Comparison of ENCODE assay signal across 8 mouse cellular contexts in genomic region chr5:3146544-3147295, GRCm38 (mm10).
DNase-seq lines count a peak whose midpoint lies in the region; ATAC-seq and TF ChIP-seq lines count a peak whose summit lies in the region.
"Not testable (repeated sequence)": the region's sequence is repeated elsewhere in the genome, so short reads cannot be mapped to it uniquely, and the experiment has no call there.

No protein-coding gene starts in this region.

- WGBS in hindbrain, embryonic 13.5 days: 49% methylated on average over 9 of the region's 11 CpGs
- WGBS in lung, adult 2 months: 27% methylated on average over 11 of the region's 11 CpGs
- 39% methylated on average over 8 of the region's 11 CpGs for WGBS in stomach, postnatal 0 days

- H3K4me1 ChIP-seq in E14TG2a.4 (replicated peaks; ENCODE audit: low read depth, low read length); hindbrain, embryonic 13.5 days (replicated peaks); lung, adult 2 months (ENCODE audit: control insufficient read depth, insufficient read depth, low read length); stomach, postnatal 0 days (replicated peaks; ENCODE audit: control insufficient read depth, insufficient read depth): not testable (repeated sequence)

- peak; percentile 16 for DNase-seq in c-Kit-positive CD71-negative TER-119-negative erythroid progenitor cells, embryonic 14.5 days (ENCODE audit: low read depth)
- DNase-seq in forelimb bud, embryonic 11.5 days (ENCODE audit: low read depth, low spot score): peak; percentile 29
- peak; percentile 36 for DNase-seq in kidney, postnatal 14 days
- DNase-seq in lung, adult 2 months: peak; percentile 13
- DNase-seq in stomach, postnatal 0 days (ENCODE audit: low spot score): peak; percentile 17

- not testable (repeated sequence) for H3K9me3 ChIP-seq in E14TG2a.4 (ENCODE audit: low read length); hindbrain, embryonic 13.5 days; stomach, postnatal 0 days (ENCODE audit: control insufficient read depth, low read length)

- not testable (repeated sequence) for H3K4me2 ChIP-seq in hindbrain, embryonic 13.5 days; stomach, postnatal 0 days (replicated peaks; ENCODE audit: low read depth)

- TF ChIP-seq EP300 in stomach, postnatal 0 days (optimal IDR thresholded peaks at IDR 0.05): not testable (repeated sequence)

- not testable (repeated sequence) for H3K9ac ChIP-seq in hindbrain, embryonic 13.5 days; stomach, postnatal 0 days (ENCODE audit: low read length)

- not testable (repeated sequence) for H3K27ac ChIP-seq in hindbrain, embryonic 13.5 days; stomach, postnatal 0 days (replicated peaks)

- not testable (repeated sequence) for H3K36me3 ChIP-seq in E14TG2a.4 (ENCODE audit: insufficient read depth, low read length); hindbrain, embryonic 13.5 days; stomach, postnatal 0 days (ENCODE audit: control insufficient read depth, insufficient read depth, low read length)

- peak; percentile 27; the same call in 1 of the 2 replicates for TF ChIP-seq CTCF in E14TG2a.4 (conservative IDR thresholded peaks at IDR 0.05; ENCODE audit: low read length)
- TF ChIP-seq CTCF in lung, adult 2 months (IDR thresholded peaks at IDR 0.05; ENCODE audit: insufficient read depth, low read length): peak; percentile 28; the same call in 1 of the 2 replicates
- peak; percentile 59 for TF ChIP-seq CTCF in stomach, postnatal 0 days (IDR thresholded peaks at IDR 0.05; ENCODE audit: low read depth)

- TF ChIP-seq POLR2A in lung, adult 2 months (IDR thresholded peaks at IDR 0.05; ENCODE audit: borderline replicate concordance, extremely low read depth, low read depth, low read length): not testable (repeated sequence)

- peak; percentile 62; the same call in 1 of the 2 replicates for ATAC-seq in hindbrain, embryonic 13.5 days (ENCODE audit: low FRiP score)
- ATAC-seq in monocyte, adult 5-6 weeks (replicated peaks; ENCODE audit: insufficient number of reproducible peaks, low FRiP score, low TSS enrichment, poor library complexity, severe bottlenecking): peak; percentile 78
- peak; percentile 67; the same call in 1 of the 2 replicates for ATAC-seq in stomach, postnatal 0 days (ENCODE audit: low FRiP score, low TSS enrichment)

- not testable (repeated sequence) for H3K27me3 ChIP-seq in E14TG2a.4 (ENCODE audit: insufficient read depth, low read length); hindbrain, embryonic 13.5 days; stomach, postnatal 0 days (ENCODE audit: control insufficient read depth, insufficient read depth, low read length)

- H3K4me3 ChIP-seq in E14TG2a.4 (replicated peaks; ENCODE audit: low read length); hindbrain, embryonic 13.5 days; lung, adult 2 months (replicated peaks; ENCODE audit: extremely low read depth, low read depth, low read length); stomach, postnatal 0 days (ENCODE audit: low read depth, low read length): not testable (repeated sequence)
